Mouse (Mus musculus): ENCODE measurements around the gene Smok2a. TPM values are rescaled to one million over a fixed set of nuclear protein-coding genes. Genes with fewer than 3 reads are reported as not detected.

Gene Smok2a
- not detected for polyA plus RNA-seq (2017; shearing (Covaris generic))

GRCm38 (mm10) chr17:13220888-13221287, at the start of gene Smok2a:
TSS of gene Smok2a (plus strand) at chr17:13221188.

GRCm38 (mm10) chr17:13229957-13230356, 9.0 kb downstream of the Smok2a start, which contains the start of gene Smok2b:
TSS of gene Smok2b (plus strand) at chr17:13230257.

Other genes with a start within 250 kb of the Smok2a start
- gene Wtap, start 227.0 kb upstream of the Smok2a start, polyA plus RNA-seq (2017; shearing (Covaris generic)), result 87.3 TPM
- gene Sod2, start 214.3 kb upstream of the Smok2a start, polyA plus RNA-seq (2017; shearing (Covaris generic)), result 87.7 TPM
- not detected for gene Gpr31b, start 168.9 kb upstream of the Smok2a start, polyA plus RNA-seq (2017; shearing (Covaris generic))
- not detected for gene Tcp10b, start 160.1 kb upstream of the Smok2a start, polyA plus RNA-seq (2017; shearing (Covaris generic))
- not detected for gene Unc93a, start 89.4 kb upstream of the Smok2a start, polyA plus RNA-seq (2017; shearing (Covaris generic))
- not detected for gene Smok2b, start 9.1 kb downstream of the Smok2a start, polyA plus RNA-seq (2017; shearing (Covaris generic))
- gene Tcp10c, start 133.4 kb downstream of the Smok2a start, polyA plus RNA-seq (2017; shearing (Covaris generic)), result not detected

Measured in naive thymus-derived CD4-positive, alpha-beta T cell, adult 5 months (primary cell).